ENCODE assay signal across 17 mouse cellular contexts in the genomic region with DNA sequence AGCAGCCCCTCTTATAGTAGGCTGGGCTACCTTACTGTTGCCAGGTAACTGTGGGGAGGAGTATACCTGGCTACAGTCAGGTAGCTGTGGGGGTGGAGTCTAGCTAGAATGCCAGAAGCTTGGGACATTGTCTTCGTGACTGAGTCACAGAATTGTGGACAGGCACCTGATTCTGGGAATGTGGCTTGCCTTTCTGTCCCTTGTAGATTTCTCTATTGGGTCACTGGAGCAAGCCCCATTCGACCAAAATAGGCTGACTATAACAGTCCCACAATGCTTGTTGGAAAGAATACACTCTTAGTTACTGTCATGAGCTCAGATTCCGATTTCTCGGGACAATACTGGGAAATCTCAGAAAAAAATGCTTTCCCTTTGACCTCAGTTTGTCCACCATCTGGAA. TPM values are rescaled to one million over a fixed set of nuclear protein-coding genes. Genes with fewer than 3 reads are reported as not detected.
DNase-seq lines count a peak whose midpoint lies in the region; ATAC-seq and TF ChIP-seq lines count a peak whose summit lies in the region.
"Had no signal": no experiment of that assay in that cellular context is flagged by ENCODE, and none has a peak within 500 bp of the region (broad histone marks: within the 10 kb centered on the region; RNA-seq: fewer than 3 reads in every experiment).

No protein-coding gene starts in this region.

- no peak for TF ChIP-seq POLR2A in kidney, adult 2 months (IDR thresholded peaks at IDR 0.05; ENCODE audit: low read depth, low read length)

- H3K36me3 ChIP-seq in kidney, adult 2 months (ENCODE audit: control insufficient read depth, insufficient read depth, low read length) = no peaks in the 10 kb centered on the region
- no peaks in the 10 kb centered on the region for H3K36me3 ChIP-seq in liver, embryonic 13.5 days
- no peaks in the 10 kb centered on the region for H3K36me3 ChIP-seq in liver, embryonic 11.5 days (ENCODE audit: control insufficient read depth, insufficient read depth, low read length)
- H3K36me3 ChIP-seq: embryonic facial prominence, embryonic 13.5 days; forebrain, embryonic 12.5 days; hindbrain, embryonic 10.5 days had no signal

- no peak for TF ChIP-seq CTCF in kidney, adult 2 months (conservative IDR thresholded peaks at IDR 0.05; ENCODE audit: insufficient read depth, insufficient read length, low read depth, low read length)

- no peaks in the 10 kb centered on the region for H3K9me3 ChIP-seq in liver, embryonic 13.5 days (replicated peaks)
- no peaks in the 10 kb centered on the region for H3K9me3 ChIP-seq in liver, embryonic 11.5 days (ENCODE audit: control insufficient read depth, low read length)
- H3K9me3 ChIP-seq: embryonic facial prominence, embryonic 13.5 days; forebrain, embryonic 12.5 days; hindbrain, embryonic 10.5 days had no signal

- H3K4me2 ChIP-seq in liver, embryonic 13.5 days = no peak overlapping the region
- no peak overlapping the region for H3K4me2 ChIP-seq in liver, embryonic 11.5 days
- H3K4me2 ChIP-seq: embryonic facial prominence, embryonic 13.5 days; forebrain, embryonic 12.5 days; hindbrain, embryonic 14.5 days had no signal

- no peak overlapping the region for H3K27ac ChIP-seq in kidney, adult 2 months (ENCODE audit: insufficient read depth, low read depth, low read length)
- H3K27ac ChIP-seq in liver, embryonic 13.5 days = peak overlapping the region; percentile 99
- H3K27ac ChIP-seq in liver, embryonic 11.5 days (ENCODE audit: low read depth, low read length) = no peak overlapping the region
- H3K27ac ChIP-seq in brown adipose tissue, adult 24 weeks (replicated peaks; ENCODE audit: low read depth, low read length) = peak overlapping the region; percentile 93
- H3K27ac ChIP-seq: embryonic facial prominence, embryonic 13.5 days; forebrain, embryonic 12.5 days; hindbrain, embryonic 10.5 days; hindbrain, embryonic 14.5 days had no signal

- H3K4me3 ChIP-seq in kidney, adult 2 months (ENCODE audit: insufficient read depth, low read depth, low read length) = no peak overlapping the region
- H3K4me3 ChIP-seq in liver, embryonic 13.5 days (replicated peaks) = no peak overlapping the region
- no peak overlapping the region for H3K4me3 ChIP-seq in liver, embryonic 11.5 days (ENCODE audit: low read depth, low read length)
- no peak overlapping the region for H3K4me3 ChIP-seq in brown adipose tissue, adult 24 weeks (ENCODE audit: insufficient read depth, low read depth, low read length)
- H3K4me3 ChIP-seq: embryonic facial prominence, embryonic 13.5 days; forebrain, embryonic 12.5 days; hindbrain, embryonic 10.5 days had no signal

- H3K9ac ChIP-seq in liver, embryonic 13.5 days = no peak overlapping the region
- H3K9ac ChIP-seq in liver, embryonic 11.5 days (ENCODE audit: low read depth, low read length) = no peak overlapping the region
- H3K9ac ChIP-seq: embryonic facial prominence, embryonic 13.5 days; forebrain, embryonic 12.5 days; hindbrain, embryonic 14.5 days had no signal

- no peaks in the 10 kb centered on the region for H3K4me1 ChIP-seq in kidney, adult 2 months (ENCODE audit: control insufficient read depth, insufficient read depth, low read length)
- peaks cover 43% of the 10 kb centered on the region for H3K4me1 ChIP-seq in liver, embryonic 13.5 days (replicated peaks)
- H3K4me1 ChIP-seq in liver, embryonic 11.5 days (replicated peaks; ENCODE audit: control insufficient read depth, insufficient read depth, low read length) = peaks cover 6% of the 10 kb centered on the region; the same call in 1 of the 2 replicates
- H3K4me1 ChIP-seq in brown adipose tissue, adult 24 weeks (ENCODE audit: control insufficient read depth, insufficient read depth, insufficient read length, low read length) = peaks cover 10% of the 10 kb centered on the region; the same call in 1 of the 2 replicates
- H3K4me1 ChIP-seq: embryonic facial prominence, embryonic 13.5 days; forebrain, embryonic 12.5 days; hindbrain, embryonic 10.5 days had no signal

- no peaks in the 10 kb centered on the region for H3K27me3 ChIP-seq in kidney, adult 2 months (replicated peaks; ENCODE audit: control insufficient read depth, insufficient read depth, low read length)
- no peaks in the 10 kb centered on the region for H3K27me3 ChIP-seq in liver, embryonic 13.5 days
- no peaks in the 10 kb centered on the region for H3K27me3 ChIP-seq in liver, embryonic 11.5 days (replicated peaks; ENCODE audit: control insufficient read depth, insufficient read depth, low read length)
- H3K27me3 ChIP-seq: embryonic facial prominence, embryonic 13.5 days; forebrain, embryonic 12.5 days had no signal

- peak; percentile 38 for DNase-seq in adrenal gland, adult 2 months
- DNase-seq in adrenal gland, adult 8-10 months = no peak
- peak; percentile 45 for DNase-seq in kidney, adult 2 months
- DNase-seq in kidney, adult 18-20 months = no peak
- no peak for DNase-seq in liver, embryonic 13.5 days
- no peak for DNase-seq in liver, embryonic 11.5 days (ENCODE audit: low spot score)
- DNase-seq: adrenal gland, postnatal 10 days; cerebellum, adult 18-20 months; cerebellum, adult 9-11 months; cerebellum, postnatal 36 days; gastrocnemius, postnatal 10 days had no signal

- 65% methylated on average over 4 of the region's 4 CpGs for WGBS in kidney, adult 2 months
- 79% methylated on average over 4 of the region's 4 CpGs for WGBS in liver, embryonic 13.5 days (ENCODE audit: insufficient replicate concordance)
- WGBS in liver, embryonic 11.5 days = 80% methylated on average over 4 of the region's 4 CpGs

- no peak for ATAC-seq in liver, embryonic 13.5 days (ENCODE audit: low read depth)
- no peak for ATAC-seq in liver, embryonic 11.5 days (replicated peaks; ENCODE audit: low FRiP score)
- ATAC-seq: forebrain, embryonic 16.5 days had no signal

RNA-seq across cellular contexts. Expression of a gene that starts 8.0 kb away (rescaled TPM):
- total RNA-seq in adrenal gland, adult 2 months (2021) = 10 to 100 TPM; 19.0 to 19.4 TPM
- polyA plus RNA-seq in adrenal gland, adult 2 months (2012; rRNA removed) = 3.0 TPM in 2 replicates
- total RNA-seq in adrenal gland, adult 8-10 months (2022) = 10 to 100 TPM; 16.8 to 24.1 (median 22.0) TPM
- polyA plus RNA-seq in kidney, adult 2 months (2012; rRNA removed) = 9.7 and 14.2 TPM in 2 replicates
- polyA plus RNA-seq in liver, embryonic 13.5 days (2015; fragmentation: Nextera tagmentation; extraction: Ambion mirVana) = 2.1 and 2.2 TPM in 2 replicates
- polyA plus RNA-seq in liver, embryonic 11.5 days (2014; fragmentation: Nextera tagmentation; extraction: Ambion mirVana) = 3.2 and 3.4 TPM in 2 replicates
- 6.1 and 9.8 TPM in 2 replicates for polyA plus RNA-seq in brown adipose tissue, adult 24 weeks (2012; ENCODE audit: insufficient read depth, insufficient read length, missing spikeins)

RNA-seq across cellular contexts. Expression of a gene that starts 30.0 kb away (rescaled TPM):
- 10 to 100 TPM; 28.3 to 31.1 TPM for total RNA-seq in adrenal gland, adult 2 months (2021)
- 6.2 and 7.3 TPM in 2 replicates for polyA plus RNA-seq in adrenal gland, adult 2 months (2012; rRNA removed)
- total RNA-seq in adrenal gland, adult 8-10 months (2022) = 10 to 100 TPM; 22.3 to 44.8 (median 27.7) TPM
- 6.1 and 7.1 TPM in 2 replicates for polyA plus RNA-seq in kidney, adult 2 months (2012; rRNA removed)
- 5.5 and 5.8 TPM in 2 replicates for polyA plus RNA-seq in liver, embryonic 13.5 days (2015; fragmentation: Nextera tagmentation; extraction: Ambion mirVana)
- polyA plus RNA-seq in liver, embryonic 11.5 days (2014; fragmentation: Nextera tagmentation; extraction: Ambion mirVana) = 3.8 and 6.4 TPM in 2 replicates
- polyA plus RNA-seq in brown adipose tissue, adult 24 weeks (2012; ENCODE audit: insufficient read depth, insufficient read length, missing spikeins) = 1.2 and 2.9 TPM in 2 replicates

RNA-seq across cellular contexts. Expression of a gene that starts 32.2 kb away (rescaled TPM):
- under 1 TPM; 0.09 to 0.17 TPM for total RNA-seq in adrenal gland, adult 2 months (2021)
- polyA plus RNA-seq in adrenal gland, adult 2 months (2012; rRNA removed) = 0.04 TPM in 1 of 2 replicates, not detected in the other
- under 1 TPM in 3 of 4 experiments, not detected in 1; 0.15 to 0.41 (median 0.28) TPM for total RNA-seq in adrenal gland, adult 8-10 months (2022)
- polyA plus RNA-seq in kidney, adult 2 months (2012; rRNA removed) = 0.03 and 0.08 TPM in 2 replicates
- 0.10 TPM in 1 of 2 replicates, not detected in the other for polyA plus RNA-seq in liver, embryonic 13.5 days (2015; fragmentation: Nextera tagmentation; extraction: Ambion mirVana)
- polyA plus RNA-seq in liver, embryonic 11.5 days (2014; fragmentation: Nextera tagmentation; extraction: Ambion mirVana) = not detected in 2 replicates
- polyA plus RNA-seq in brown adipose tissue, adult 24 weeks (2012; ENCODE audit: insufficient read depth, insufficient read length, missing spikeins) = not detected in 2 replicates
- total RNA-seq: adrenal gland, postnatal 10 days; gastrocnemius, postnatal 10 days had no signal
- polyA plus RNA-seq: embryonic facial prominence, embryonic 13.5 days had no signal

Comparison
In these comparisons a context has a peak if more than half of its experiments do, and no peak if none do; other contexts are left out.
1. DNase-seq: peak in adrenal gland, adult 2 months (single experiment) and kidney, adult 2 months (single experiment); none in adrenal gland, adult 8-10 months (single experiment), kidney, adult 18-20 months (single experiment), liver, embryonic 13.5 days (single experiment) and liver, embryonic 11.5 days (single experiment).
2. H3K27ac ChIP-seq: peak in liver, embryonic 13.5 days (single experiment) and brown adipose tissue, adult 24 weeks (single experiment); none in kidney, adult 2 months (single experiment) and liver, embryonic 11.5 days (single experiment).